Mouse (Mus musculus) lung, adult 2 months (tissue): Measurements from ENCODE around the gene Speer4d.
"Not testable (repeated sequence)": the region's sequence is repeated elsewhere in the genome, so short reads cannot be mapped to it uniquely, and the experiment has no call there.

Experiments used
- CTCF ChIP-seq: fragments of 200-500 bp; IDR thresholded peaks from 2 replicates; pipeline ENCODE4 v1.5.1; 2011; ENCODE audit warnings: mild to moderate bottlenecking, low read length, control low read depth; ENCODE audit not compliant: insufficient read depth
- POLR2A ChIP-seq: fragments of 200-500 bp; IDR thresholded peaks from 2 replicates; pipeline ENCODE4 v1.6.1; 2011; ENCODE audit warnings: low read depth, mild to moderate bottlenecking, control low read depth, low read length, borderline replicate concordance; ENCODE audit errors: extremely low read depth

DNA sequence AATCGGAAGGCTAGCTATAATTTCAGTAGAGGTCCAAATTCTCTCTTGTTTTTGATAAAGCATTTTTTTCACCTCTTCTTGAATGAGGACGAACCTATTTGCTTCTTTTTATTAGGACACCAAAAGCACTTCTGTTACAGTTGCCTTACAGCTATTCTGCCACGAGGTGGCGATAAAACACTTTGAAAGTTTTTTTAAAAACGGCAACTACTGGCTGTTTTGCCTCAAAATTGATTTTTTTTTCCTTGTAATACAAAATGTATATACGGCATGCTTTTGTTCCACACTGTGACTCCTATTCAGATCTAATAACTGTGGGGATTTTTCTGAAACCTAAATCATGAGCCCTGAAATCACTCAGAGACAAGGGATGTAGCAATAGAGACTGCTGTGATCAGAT is 26.8 kb downstream of the Speer4d start:
- not testable (repeated sequence) for TF ChIP-seq POLR2A, CTCF
